In genomic region chr17:23722376-23723125, GRCm38 (mm10) we compare ENCODE assay signal across 19 mouse cellular contexts. TPM values are rescaled to one million over a fixed set of nuclear protein-coding genes. Genes with fewer than 3 reads are reported as not detected.
"Had no signal": no experiment of that assay in that cellular context is flagged by ENCODE, and none has a peak within 500 bp of the region (broad histone marks: within the 10 kb centered on the region; RNA-seq: fewer than 3 reads in every experiment).

TSS of gene 1520401A03Rik (minus strand) at chr17:23722783.

- H3K27me3 ChIP-seq: kidney, embryonic 15.5 days; midbrain, embryonic 13.5 days; neural tube, embryonic 15.5 days had no signal

- H3K4me2 ChIP-seq: kidney, embryonic 15.5 days; limb, embryonic 12.5 days; liver, embryonic 11.5 days; liver, embryonic 15.5 days; midbrain, embryonic 13.5 days; neural tube, embryonic 15.5 days had no signal

- ATAC-seq: lung, postnatal 0 days; midbrain, embryonic 13.5 days had no signal

- DNase-seq: kidney, postnatal 25 days; layer of hippocampus, postnatal 36 days; lung, adult 2 months; lung, postnatal 36 days; right cerebral cortex, adult 18-20 months; right cerebral cortex, postnatal 25 days; thymus, adult 18-20 months; thymus, postnatal 14 days had no signal

- H3K9me3 ChIP-seq: kidney, embryonic 15.5 days; limb, embryonic 12.5 days; liver, embryonic 15.5 days; midbrain, embryonic 13.5 days; neural tube, embryonic 15.5 days had no signal

- H3K9ac ChIP-seq: kidney, embryonic 15.5 days; limb, embryonic 12.5 days; liver, embryonic 15.5 days; midbrain, embryonic 13.5 days; neural tube, embryonic 15.5 days had no signal

- H3K27ac ChIP-seq: kidney, embryonic 15.5 days; limb, embryonic 12.5 days; liver, embryonic 15.5 days; midbrain, embryonic 13.5 days; neural tube, embryonic 15.5 days had no signal

- H3K36me3 ChIP-seq: kidney, embryonic 15.5 days; limb, embryonic 12.5 days; liver, embryonic 15.5 days; midbrain, embryonic 13.5 days; neural tube, embryonic 15.5 days had no signal

- H3K4me3 ChIP-seq: kidney, embryonic 15.5 days; limb, embryonic 12.5 days; liver, embryonic 15.5 days; midbrain, embryonic 13.5 days; neural tube, embryonic 15.5 days had no signal

RNA-seq across cellular contexts. Expression of gene 1520401A03Rik, which starts in this region (rescaled TPM):
- total RNA-seq: layer of hippocampus, postnatal 36 days; left cerebral cortex, postnatal 25 days; megakaryocyte progenitor cell, adult 5-6 weeks; midbrain, postnatal 0 days had no signal
- polyA plus RNA-seq: lung, adult 2 months; midbrain, postnatal 0 days; small intestine, adult 2 months had no signal
